Mouse (Mus musculus) embryo, embryonic 11.5 days (tissue): ENCODE measurements around the gene Npas3.

Experiments
- DNase-seq: peaks from one replicate; pipeline ENCODE4 v3.0.0-alpha.2; 2012; ENCODE audit warnings: low read depth, low spot score

Gene Npas3

GRCm38 (mm10) chr12:53983946-53984345, 735.5 kb downstream of the Npas3 start:
- no peak for DNase-seq

DNA sequence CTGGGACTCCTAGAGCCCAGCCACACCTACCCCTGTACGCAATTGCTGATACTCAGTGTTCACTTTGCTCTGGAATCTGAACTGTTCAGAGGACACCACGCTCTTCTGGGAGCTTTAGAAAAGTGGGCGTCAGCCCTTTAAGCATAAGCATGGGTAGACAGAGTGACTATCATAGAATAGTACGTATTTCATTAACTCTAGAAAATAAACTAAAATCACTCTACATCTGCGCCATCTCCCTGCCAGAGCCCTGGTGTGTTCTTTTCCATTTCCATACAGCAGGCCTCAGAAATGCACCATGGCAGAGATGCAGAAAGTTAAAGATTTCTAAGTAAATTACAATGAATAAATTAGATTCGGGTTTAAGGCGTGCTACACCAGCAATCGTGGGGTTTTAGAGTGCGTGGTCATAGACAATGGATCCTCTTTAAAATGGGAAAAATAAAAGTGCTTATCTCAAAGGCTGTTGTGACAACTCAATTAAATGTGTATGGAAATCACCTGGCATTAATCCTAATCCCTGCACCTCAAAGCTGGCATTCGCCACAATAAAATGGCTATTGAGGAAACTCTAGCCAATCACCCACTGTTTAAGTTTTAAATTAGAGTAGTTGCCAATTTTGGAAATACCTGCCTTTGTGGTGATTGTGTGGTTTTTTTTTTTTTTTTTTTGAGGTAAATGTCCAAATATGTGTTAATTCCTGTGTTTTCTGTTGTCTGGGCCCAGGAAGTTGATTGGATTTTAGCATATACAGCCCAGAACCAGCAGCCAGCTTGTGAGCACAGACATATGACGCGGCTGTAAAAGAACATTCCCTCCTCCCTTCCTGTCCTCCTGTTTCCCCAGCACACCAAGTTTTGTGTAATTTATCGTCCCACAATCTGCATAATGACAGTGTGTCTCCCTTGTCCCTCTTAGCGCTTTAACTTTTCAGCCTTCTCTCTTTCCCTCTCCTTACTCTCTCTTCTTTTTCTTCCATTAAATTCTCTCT, 737.7 kb downstream of the Npas3 start:
- DNase-seq: no peak

- no peak for DNase-seq
Measured at GRCm38 (mm10) chr12:53992411-53992810, 743.9 kb downstream of the Npas3 start.

- no peak for DNase-seq
Measured at GRCm38 (mm10) chr12:53995710-53996109, 747.2 kb downstream of the Npas3 start.

DNA sequence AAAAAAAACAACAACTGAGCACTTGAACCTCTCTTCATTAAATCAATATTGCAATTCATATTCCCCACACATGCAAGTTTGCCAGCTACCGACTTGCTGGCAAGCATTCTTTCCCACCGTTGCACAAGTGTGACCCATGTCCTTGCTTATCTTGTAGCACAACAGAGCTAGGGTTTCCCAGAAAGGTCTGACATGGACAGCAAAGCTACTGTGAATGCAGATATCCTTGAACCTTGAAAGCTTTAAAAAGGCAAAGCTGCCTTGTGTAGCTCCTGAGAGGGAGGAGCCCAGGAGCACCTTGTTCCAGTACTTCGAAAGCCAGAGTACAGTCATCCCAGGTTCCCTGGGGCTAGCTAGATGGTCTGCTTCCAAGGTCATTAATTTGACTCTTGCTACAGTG, 748.7 kb downstream of the Npas3 start:
- no peak for DNase-seq

GRCm38 (mm10) chr12:53999647-54000637, 751.5 kb downstream of the Npas3 start:
- no peak for DNase-seq

- DNase-seq: no peak
Measured at GRCm38 (mm10) chr12:54002496-54002895, 754.0 kb downstream of the Npas3 start.

GRCm38 (mm10) chr12:54004606-54005005, 756.1 kb downstream of the Npas3 start:
- DNase-seq: no peak

GRCm38 (mm10) chr12:54005546-54005945, 757.1 kb downstream of the Npas3 start:
- DNase-seq: no peak

DNA sequence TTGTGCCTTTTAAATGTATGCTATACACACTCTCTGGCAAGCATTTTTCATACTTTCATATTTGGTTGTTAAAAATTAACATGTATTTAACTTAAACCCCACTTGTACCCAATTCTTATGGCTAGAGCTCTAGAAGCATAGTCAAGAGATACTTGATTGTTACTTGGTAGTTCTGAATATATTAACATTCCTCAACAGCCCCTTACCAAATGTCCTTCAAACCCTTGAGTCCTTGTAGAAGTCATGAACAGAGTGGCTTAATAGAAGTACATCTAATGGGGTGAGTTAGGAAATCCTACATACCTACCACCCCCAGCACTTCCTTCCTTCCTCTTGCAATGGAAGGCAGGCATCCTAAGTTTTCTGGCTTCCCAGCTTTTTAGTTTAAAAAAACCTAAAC, 766.8 kb downstream of the Npas3 start:
- DNase-seq: no peak

DNA sequence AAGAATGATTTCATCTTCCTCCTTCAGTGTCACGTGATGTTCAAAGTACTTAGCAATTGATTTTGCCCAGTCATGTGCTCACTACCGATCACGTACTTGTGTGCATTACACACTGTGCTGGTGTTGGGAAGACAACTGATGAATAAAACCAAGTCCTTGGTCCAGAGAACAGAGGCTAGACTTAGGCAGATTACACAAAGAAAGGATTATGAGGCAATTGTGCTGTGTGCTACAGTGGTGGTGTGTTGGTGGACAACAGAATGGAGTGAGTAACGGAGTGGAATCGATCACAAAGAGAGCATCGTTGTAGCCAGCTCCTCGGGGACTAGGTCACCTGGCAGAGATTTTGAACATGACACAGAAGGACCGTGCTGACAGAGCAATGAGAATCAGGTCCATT, 769.5 kb downstream of the Npas3 start:
- no peak for DNase-seq

DNA sequence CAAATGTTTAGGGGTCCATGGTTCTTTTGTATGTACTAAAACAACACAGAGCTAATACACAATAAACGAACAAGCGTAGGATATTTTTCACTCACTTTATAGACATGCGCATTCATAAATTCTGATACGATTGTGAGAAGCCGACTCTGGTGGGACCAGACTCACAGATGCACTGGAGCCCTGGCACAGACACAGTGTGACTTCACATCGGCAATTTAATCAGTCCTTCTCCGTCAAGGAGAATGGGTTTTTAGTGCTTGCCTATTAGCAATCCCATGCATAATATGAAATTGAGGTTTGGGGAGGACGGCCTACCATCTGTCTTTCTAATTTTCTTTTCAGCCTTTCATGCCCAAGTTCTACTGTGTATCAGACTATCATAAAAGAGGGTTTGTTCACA, 771.5 kb downstream of the Npas3 start:
- DNase-seq: no peak

DNA sequence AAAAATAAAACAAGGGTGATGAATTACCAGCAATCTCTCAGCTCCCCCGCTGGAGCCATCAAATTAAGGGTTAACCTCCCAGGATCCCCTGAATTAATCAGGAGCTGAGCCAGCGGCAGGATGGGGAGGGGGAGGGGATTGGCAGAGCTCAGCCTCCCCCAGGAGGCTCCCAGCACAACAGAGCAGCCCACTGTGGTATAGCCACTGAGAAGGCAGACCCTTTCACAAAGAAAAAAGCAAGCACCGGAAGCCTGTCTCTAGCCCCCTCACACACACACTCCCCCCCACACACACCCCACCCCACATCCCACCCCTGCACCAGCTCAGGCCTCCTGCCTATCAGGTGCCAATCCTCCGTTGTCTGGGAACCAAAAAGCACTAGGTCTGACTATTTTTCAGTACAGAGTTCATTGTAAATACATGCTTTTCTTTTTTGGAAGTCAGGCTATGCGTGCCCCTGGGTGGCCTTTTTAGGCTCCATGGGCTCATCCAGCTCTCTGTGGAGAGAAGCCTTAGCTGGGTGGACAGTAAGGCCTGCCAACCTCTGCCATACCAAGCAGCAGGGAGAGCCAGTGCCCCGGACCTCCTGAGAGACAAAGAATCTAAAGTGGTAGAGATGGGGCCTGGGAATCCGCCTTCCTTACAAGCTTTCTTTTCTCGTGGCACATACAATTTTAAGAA, 786.3 kb downstream of the Npas3 start:
- peak; percentile 20 for DNase-seq

DNA sequence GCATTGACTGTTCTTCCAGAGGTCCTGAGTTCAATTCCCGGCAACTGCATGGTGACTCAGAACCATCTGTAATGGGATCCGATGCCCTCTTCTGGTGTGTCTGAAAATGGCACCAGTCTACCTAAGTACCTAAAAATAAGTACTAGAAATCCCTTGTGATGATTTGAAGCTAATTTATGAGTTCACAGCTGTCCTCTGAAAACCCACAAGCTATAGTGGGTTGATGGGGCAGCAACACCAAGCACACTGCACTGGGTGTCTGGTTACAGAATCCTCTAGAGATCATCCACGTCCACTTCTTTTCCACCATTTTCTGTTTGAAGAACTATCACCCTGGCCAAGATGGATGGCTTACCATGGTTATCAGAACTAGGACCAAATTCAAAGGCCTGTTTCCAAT, 789.1 kb downstream of the Npas3 start:
- DNase-seq: no peak

GRCm38 (mm10) chr12:54042996-54043544, 794.6 kb downstream of the Npas3 start:
- DNase-seq: no peak

DNA sequence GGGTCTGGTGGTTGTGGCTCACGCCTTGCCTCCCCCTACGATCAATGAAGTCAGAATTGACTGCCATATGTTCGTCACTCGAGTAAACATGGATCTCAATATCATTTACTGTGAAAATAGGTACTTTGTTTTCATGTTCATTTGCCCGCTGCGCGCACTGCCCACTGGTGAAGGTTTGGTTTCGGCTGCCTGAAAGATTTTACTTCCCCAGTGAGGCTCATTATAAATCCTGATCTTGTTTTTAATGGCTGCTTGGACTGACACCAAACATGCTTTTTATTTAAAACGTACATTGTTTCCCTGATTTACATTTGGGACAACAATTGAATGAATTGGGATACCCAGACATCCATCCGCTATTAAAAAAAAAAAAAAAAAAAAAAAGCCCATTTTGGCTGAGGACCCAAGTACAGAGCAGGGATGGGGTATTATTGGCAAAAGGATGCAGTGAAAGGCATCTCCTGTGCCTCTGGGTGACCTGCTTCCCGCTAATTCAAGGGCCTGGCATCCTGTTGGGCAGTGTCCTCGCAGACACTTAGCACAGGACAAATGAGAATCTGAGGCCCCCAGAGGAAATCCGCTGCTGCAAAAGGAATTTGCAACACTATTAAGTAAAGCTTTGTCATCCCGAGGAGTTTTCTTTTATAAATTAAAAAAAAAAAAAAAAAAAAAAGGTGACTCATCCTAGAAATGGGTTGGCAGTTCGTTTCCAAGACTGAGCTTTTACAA, 796.3 kb downstream of the Npas3 start:
- DNase-seq: no peak

GRCm38 (mm10) chr12:54045360-54045759, 796.9 kb downstream of the Npas3 start:
- DNase-seq: no peak

DNA sequence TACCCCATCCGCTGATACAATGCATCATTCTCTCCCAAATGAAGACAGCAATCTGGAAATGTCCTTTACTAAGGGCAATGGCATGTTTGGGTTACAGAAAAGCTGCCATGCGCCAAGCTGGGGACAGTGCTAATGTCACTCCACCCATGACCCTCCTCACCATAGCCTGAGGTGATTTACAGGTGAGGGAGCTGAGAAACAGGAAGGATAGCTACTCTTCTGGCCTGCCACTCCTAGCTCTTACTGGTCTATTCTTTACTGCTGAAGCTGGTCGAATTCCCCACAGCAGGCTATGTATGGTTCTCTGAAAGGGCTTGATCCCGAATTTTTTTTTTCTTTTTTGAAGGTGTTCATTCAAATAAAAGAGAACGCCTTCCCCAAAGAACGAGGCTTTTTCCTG, 798.3 kb downstream of the Npas3 start:
- no peak for DNase-seq

- DNase-seq: no peak
Measured at GRCm38 (mm10) chr12:54048126-54048525, 799.6 kb downstream of the Npas3 start.

- no peak for DNase-seq
Measured at GRCm38 (mm10) chr12:54049926-54050325, 801.4 kb downstream of the Npas3 start.

- DNase-seq: no peak
Measured at GRCm38 (mm10) chr12:54052939-54053338, 804.5 kb downstream of the Npas3 start.
